Mouse (Mus musculus): Measurements from ENCODE around the gene Gcdh.
"Not testable (repeated sequence)": the region's sequence is repeated elsewhere in the genome, so short reads cannot be mapped to it uniquely, and the experiment has no call there.

Gene Gcdh

GRCm38 (mm10) chr8:84910551-84910950, 16.8 kb upstream of the Gcdh start:
- no peak for DNase-seq (ENCODE audit: low read depth)

DNA sequence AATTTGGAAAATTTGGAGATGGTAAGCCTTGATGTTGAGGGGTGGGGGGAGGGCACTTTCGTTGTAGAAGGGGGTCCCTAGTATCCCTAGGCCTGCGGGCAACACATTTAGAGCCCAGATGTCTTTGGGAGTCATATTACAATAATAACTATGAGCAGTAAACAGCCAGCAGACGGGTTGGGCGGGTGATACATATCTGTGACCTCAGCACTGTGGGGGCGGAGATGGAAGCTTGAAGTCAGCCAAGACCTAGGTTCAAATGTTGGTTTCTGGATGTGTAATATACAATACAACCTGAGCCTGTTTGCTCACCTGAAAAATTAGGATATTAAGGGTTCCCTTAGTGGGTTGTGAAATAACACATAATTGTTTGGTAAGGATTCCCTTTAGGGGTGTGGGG, 16.2 kb upstream of the Gcdh start:
- no peak for DNase-seq (ENCODE audit: low read depth)

DNA sequence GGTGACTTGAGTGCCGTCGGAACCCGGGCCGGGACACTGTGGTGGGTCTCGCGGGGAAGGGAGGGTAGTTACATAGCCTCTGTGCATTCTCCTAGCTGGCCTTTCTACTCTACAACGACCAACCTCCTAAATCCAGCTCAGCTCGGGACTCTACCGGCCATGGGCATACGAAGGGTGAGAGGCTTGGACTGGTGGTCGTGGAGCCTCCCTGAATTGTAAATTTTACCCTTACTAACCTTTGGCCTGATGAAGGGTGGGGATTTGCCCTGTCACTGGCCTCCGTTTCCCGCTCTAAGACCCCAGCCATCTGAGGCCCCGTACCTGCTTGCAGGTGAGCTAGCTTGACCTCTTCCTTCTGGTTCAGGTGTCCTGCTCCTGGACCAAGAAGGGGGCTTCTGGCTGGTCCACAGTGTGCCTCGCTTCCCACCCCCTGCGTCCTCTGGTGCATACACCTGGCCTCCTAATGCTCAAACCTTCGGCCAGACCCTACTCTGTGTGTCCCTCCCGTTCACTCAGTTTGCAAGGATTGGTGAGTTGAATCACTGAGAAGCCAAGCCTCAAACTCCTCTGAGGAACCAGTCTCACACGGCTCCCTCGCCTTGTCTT, 15.5 kb upstream of the Gcdh start:
- no peak for DNase-seq (ENCODE audit: low read depth)

DNA sequence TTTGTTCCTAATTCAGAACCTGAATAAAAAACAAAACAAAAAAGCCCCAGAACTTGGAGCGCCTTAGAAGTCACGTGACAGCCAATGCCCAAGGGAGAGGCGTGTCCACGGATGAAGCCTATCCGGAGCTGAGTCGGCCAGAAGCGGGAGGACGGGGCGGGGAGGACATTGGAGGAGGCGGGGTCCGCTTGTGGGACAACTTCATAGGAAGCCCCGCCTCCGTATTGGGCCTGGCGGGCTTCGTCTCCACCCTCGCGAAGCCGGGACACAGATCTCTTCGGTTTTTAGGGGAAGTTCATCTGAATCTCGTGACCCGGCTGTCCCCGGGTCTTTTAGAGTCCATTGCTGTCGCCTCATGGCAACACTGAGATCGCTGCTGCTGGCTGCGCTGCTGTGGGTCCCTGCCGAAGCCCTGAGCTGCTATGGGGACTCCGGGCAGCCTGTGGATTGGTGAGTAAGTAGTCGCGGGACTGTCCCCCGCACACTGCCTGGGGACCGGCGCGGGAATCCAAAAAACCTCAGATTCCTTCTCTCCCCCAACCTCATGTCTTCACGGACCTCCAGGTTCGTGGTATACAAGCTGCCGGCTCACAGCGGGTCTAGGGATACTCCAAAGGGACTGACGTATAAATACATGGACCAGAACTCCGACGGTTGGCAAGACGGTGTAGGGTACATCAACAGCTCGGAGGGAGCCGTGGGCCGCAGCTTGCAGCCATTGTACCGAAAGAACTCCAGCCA, 14.9 kb upstream of the Gcdh start, which contains the start of gene Dnase2a:
Gene Dnase2a, plus strand, starts transcription at position 140 of the 741 bp plus-strand sequence.
- peak; percentile 93 for DNase-seq (ENCODE audit: low read depth)

DNA sequence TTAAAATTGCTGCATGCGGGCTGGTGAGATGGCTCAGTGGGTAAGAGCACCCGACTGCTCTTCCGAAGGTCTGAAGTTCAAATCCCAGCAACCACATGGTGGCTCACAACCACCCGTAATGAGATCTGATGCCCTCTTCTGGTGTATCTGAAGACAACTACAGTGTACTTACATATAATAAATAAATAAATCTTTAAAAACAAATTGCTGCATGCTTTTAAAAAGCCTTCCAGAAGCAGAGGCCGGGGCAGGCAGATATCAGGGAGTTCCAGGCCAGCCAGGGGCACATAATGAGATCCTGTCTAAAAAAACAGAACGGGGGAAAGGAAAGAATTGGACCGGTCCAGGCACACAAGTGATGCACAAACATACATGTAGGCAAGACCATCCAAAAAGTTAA, 14.3 kb upstream of the Gcdh start:
- not testable (repeated sequence) for DNase-seq (ENCODE audit: low read depth)

- no peak for DNase-seq (ENCODE audit: low read depth)
Observed at GRCm38 (mm10) chr8:84907493-84907892, 13.8 kb upstream of the Gcdh start.

- no peak for DNase-seq (ENCODE audit: low read depth)
Observed at GRCm38 (mm10) chr8:84907037-84907436, 13.3 kb upstream of the Gcdh start.

- DNase-seq (ENCODE audit: low read depth): no peak
Observed at GRCm38 (mm10) chr8:84904351-84904750, 10.6 kb upstream of the Gcdh start.

DNA sequence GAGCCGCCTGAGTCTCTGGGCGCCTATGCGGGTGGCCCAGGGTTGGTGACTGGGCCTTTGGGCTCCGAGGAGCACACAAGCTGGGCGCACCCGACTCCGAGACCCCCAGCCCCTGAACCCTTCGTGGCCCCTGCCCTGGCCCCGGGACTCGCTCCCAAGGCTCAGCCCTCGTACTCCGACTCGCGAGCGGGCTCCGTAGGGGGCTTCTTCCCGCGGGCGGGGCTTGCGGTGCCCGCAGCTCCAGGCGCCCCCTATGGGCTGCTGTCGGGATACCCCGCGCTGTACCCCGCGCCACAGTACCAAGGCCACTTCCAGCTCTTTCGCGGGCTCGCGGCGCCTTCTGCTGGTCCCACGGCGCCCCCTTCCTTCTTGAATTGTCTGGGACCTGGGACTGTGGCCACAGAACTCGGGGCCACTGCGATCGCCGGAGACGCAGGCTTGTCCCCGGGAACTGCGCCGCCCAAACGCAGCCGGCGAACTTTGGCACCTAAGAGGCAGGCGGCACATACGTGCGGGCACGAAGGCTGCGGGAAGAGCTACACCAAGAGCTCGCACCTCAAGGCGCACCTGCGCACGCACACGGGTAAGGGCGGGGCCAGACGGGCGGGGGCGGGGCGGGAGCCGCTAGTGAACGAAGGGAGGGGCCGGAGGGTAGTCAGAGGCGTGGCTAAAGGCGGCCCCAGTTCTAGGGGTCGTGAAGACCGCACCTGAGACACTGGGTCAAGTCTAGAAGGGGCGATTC, 9.4 kb upstream of the Gcdh start:
- peak; percentile 93 for DNase-seq (ENCODE audit: low read depth)

DNA sequence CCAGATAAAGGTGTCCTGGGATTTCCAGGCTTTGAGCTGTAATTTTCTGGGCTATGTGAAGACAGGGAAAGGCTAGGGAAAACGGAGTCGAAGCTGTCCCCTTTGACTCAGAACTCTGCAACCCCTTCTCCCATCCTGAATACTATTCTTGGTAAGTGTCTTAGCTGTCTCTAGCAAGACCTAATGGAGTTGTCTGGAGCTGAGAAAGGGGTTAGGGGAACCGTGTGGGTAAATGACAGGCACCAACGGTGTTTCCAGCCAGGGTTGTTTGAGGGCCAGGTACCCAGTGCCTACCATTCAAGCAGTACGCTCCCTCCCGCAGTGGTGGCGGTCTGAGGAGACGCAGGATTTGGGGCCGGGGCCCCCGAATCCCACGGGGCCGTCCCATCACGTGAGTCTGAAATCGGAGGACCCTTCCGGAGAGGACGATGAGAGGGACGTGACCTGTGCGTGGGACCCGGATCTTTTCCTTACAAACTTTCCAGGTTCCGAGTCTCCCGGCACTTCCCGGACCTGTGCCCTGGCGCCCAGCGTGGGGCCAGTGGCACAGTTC, 8.7 kb upstream of the Gcdh start:
- no peak for DNase-seq (ENCODE audit: low read depth)

- DNase-seq (ENCODE audit: low read depth): no peak
Observed at GRCm38 (mm10) chr8:84901752-84902151, 8.0 kb upstream of the Gcdh start, which contains the start of gene Klf1. Klf1 (plus strand) TSS chr8:84901928.

DNA sequence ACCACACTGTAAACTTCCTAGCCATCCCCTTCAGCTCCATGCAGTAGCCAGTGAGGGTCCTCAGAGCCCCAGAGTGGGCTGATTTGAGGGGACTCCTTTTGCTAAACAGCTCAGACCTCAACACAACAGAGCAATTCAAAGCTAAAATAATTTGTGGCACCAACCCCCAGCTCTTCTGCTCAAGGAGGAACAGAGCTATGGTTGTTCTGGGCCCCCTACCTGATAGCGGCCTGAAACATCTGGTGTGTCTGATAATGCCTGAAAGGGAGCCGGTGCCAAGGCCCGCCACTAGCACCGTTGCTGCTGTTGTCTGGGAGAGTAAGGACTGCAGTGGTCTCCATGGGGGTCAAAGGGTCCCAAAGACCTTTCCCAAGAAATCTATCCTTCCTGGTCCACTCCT, 7.3 kb upstream of the Gcdh start:
- no peak for DNase-seq (ENCODE audit: low read depth)

- no peak for DNase-seq (ENCODE audit: low read depth)
Observed at GRCm38 (mm10) chr8:84895963-84896362, 2.2 kb upstream of the Gcdh start.

GRCm38 (mm10) chr8:84892993-84893708, 570 bp downstream of the Gcdh start:
- no peak for DNase-seq (ENCODE audit: low read depth)

GRCm38 (mm10) chr8:84889141-84889540, 4.6 kb downstream of the Gcdh start:
- no peak for DNase-seq (ENCODE audit: low read depth)

GRCm38 (mm10) chr8:84888280-84888679, 5.4 kb downstream of the Gcdh start:
- DNase-seq (ENCODE audit: low read depth): no peak

DNA sequence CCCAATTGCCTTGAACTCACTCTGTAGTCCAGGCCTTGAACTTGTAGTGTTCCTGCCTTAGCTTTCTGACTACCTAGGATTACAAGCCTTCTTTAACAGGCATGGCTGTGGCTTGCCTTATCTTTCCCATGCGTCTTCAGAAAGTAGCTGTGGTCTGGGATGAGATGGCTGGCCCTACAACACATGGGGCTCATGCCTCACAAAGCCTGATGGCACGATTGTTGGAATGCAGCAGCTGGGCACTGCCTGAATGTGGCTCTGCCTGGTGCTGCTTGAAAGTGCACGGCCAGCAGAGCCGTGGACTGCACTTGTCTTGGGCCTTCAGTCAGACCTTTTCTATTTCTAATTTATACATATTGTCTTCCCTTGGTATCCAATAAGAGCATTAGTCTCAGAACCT, 9.0 kb downstream of the Gcdh start:
- no peak for DNase-seq (ENCODE audit: low read depth)

DNA sequence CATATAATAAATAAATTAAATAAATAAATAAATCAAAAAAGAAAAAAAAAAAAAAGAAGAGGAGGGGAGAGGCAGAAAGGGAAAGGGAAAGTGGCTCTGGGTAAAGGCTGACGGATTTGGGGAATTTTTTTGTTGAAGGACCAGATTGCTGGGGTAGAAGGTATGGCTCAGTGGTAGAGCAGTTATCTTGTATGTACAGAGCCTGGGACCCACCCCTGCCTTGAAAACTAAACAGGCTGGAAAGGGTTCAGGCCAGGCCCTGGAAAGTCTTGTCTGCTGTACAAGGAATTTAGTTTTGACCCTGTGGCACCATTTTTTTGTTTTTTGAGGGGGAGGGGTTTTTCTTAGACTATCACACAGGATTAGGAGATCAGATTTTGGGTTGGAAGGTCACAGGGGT, 14.8 kb downstream of the Gcdh start:
- no peak for DNase-seq (ENCODE audit: low read depth)

GRCm38 (mm10) chr8:84877297-84878035, 16.3 kb downstream of the Gcdh start:
- no peak for DNase-seq (ENCODE audit: low read depth)

DNA sequence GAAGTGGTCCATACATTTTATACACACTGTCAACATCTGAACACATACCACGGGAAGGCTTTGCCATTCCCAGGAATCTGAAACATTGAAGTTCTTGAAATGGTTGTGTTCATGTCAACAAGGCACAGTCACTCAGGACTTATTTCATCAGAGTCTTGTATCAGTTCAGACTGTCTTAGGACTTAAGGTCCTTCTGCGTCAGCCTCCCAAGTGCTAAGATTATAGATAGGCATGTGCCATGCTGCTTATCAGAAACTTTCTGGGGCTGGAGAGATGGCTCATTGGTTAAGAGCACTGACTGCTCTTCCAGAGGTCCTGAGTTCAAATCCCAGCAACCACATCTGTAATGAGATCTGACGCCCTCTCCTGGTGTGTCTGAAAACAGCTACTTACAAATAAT, 19.4 kb downstream of the Gcdh start:
- no peak for DNase-seq (ENCODE audit: low read depth)

GRCm38 (mm10) chr8:84873016-84873415, 20.7 kb downstream of the Gcdh start:
- peak; percentile 36 for DNase-seq (ENCODE audit: low read depth)
